Mouse (Mus musculus) CH12.LX (cell line): ENCODE measurements around the gene Exoc3l4.

Experiments used
- CHD2 ChIP-seq: IDR thresholded peaks from 2 replicates; pipeline ENCODE4 v1.6.1; 2011; ENCODE audit warnings: low read length, improper control_type of control experiment
- ETS1 ChIP-seq: conservative IDR thresholded peaks from 2 replicates; pipeline ENCODE4 v1.6.1; 2012; ENCODE audit warnings: low read depth, mild to moderate bottlenecking, inconsistent platforms, low read length, improper control_type of control experiment, moderate library complexity
- JUND ChIP-seq: conservative IDR thresholded peaks from 2 replicates; pipeline ENCODE4 v1.6.1; 2011; ENCODE audit warnings: low read depth, low read length, improper control_type of control experiment
- NELFE ChIP-seq: IDR thresholded peaks from 2 replicates; pipeline ENCODE4 v1.6.1; 2011; ENCODE audit warnings: low read depth, low read length, improper control_type of control experiment
- POLR2A ChIP-seq: IDR thresholded peaks from 2 replicates; pipeline ENCODE4 v1.6.1; 2011; ENCODE audit warnings: low read depth, mild to moderate bottlenecking, improper control_type of control experiment, low read length
- POLR2AphosphoS2 ChIP-seq: IDR thresholded peaks from 2 replicates; pipeline ENCODE4 v1.6.1; 2011; ENCODE audit warnings: low read depth, low read length, improper control_type of control experiment
- RAD21 ChIP-seq: IDR thresholded peaks from 2 replicates; pipeline ENCODE4 v1.6.1; 2011; ENCODE audit warnings: low read depth, mild to moderate bottlenecking, low read length, improper control_type of control experiment, moderate library complexity

DNA sequence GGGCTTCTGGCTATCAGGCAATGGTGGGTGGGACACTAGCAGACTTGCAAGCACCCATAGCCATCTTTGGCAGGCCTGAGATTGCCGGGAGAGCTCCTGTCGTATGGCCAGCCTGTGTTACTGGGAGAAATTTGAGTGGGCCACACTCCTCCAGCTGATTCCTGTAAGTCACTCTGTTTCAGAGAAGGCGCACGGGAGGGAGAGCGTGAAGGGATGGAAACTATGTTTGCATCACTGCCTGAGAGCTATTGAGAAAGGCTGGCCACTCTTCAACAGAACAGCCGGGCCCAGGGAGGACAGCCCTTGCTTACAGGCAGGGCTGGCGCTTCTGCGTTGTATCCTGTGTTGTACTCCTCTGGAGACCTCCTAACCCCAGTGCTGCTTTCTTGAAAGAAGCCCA is 19.8 kb downstream of the Exoc3l4 start:
- no peak for TF ChIP-seq RAD21
- no peak for TF ChIP-seq NELFE
- TF ChIP-seq CHD2: no peak
- no peak for TF ChIP-seq POLR2A
- TF ChIP-seq JUND: no peak
- TF ChIP-seq ETS1: peak; percentile 62
- no peak for TF ChIP-seq POLR2AphosphoS2
